Mouse (Mus musculus): ENCODE data around the gene Asic4. TPM values are rescaled to one million over a fixed set of nuclear protein-coding genes. Genes with fewer than 3 reads are reported as not detected.

Asic4 gene
- total and polyA plus RNA-seq, 3 experiments, result not detected

DNA sequence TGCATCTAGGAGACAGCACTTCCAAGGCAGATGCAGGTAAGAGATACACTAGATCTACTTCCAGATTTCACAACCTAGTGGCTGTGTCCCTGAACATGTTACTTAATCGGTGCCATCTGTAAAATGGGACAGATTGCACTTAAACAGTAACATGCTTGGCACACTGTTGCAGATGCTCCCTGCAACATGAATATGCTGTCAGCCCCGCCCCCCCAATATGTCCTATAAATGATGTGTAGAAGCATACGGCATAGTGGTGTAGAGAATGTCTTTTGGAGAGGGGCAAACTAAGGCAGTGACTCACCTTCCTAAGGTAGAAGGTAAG, 27.7 kb downstream of the Asic4 start:
- 32% methylated on average over 3 of the region's 3 CpGs for WGBS
- H3K79me2 ChIP-seq (replicated peaks; ENCODE audit: control insufficient read depth, insufficient read depth, low read length), result no peaks in the 10 kb centered on the region

GRCm38 (mm10) chr1:75478497-75478896, 28.3 kb downstream of the Asic4 start:
- DNase-seq, result peak in 1 of 2 experiments; percentile 73
- no peaks in the 10 kb centered on the region for H3K36me3 ChIP-seq (ENCODE audit: control insufficient read depth, insufficient read depth, low read length)
- peak overlapping the region; percentile 78 for H3K9ac ChIP-seq (ENCODE audit: low read depth, low read length)
- H3K4me3 ChIP-seq, result peak overlapping the region; percentile 72
- WGBS, result under 1% methylated on average over 24 of the region's 25 CpGs
- intact Hi-C loops (cut with DNase I), result loop anchor here (2.0 to 5.0 kb wide), 2 partner anchors 26 to 79 kb away; no protein-coding TSS in a partner anchor
- H3K79me2 ChIP-seq (replicated peaks; ENCODE audit: control insufficient read depth, insufficient read depth, low read length), result no peaks in the 10 kb centered on the region
- H3K27me3 ChIP-seq (ENCODE audit: control insufficient read depth, insufficient read depth, low read length), result peaks cover 6% of the 10 kb centered on the region
- H3K4me1 ChIP-seq (ENCODE audit: control insufficient read depth, insufficient read depth, low read length), result peaks cover 4% of the 10 kb centered on the region
- peak overlapping the region; percentile 66 for H3K27ac ChIP-seq
- TF ChIP-seq CTCF (IDR thresholded peaks at IDR 0.05) (no peak), POLR2A (IDR thresholded peaks at IDR 0.05; ENCODE audit: insufficient read depth, low read depth, low read length) (no peak), EP300 (IDR thresholded peaks at IDR 0.05; ENCODE audit: insufficient read depth, low read depth, low read length) (no peak)

More for the DNA sequence above, 27.7 kb downstream of the Asic4 start:
- H3K27me3 ChIP-seq (ENCODE audit: control insufficient read depth, insufficient read depth, low read length), result peaks cover 6% of the 10 kb centered on the region
- DNase-seq, result no peak
- no peak overlapping the region for H3K4me3 ChIP-seq
- TF ChIP-seq EP300 (IDR thresholded peaks at IDR 0.05; ENCODE audit: insufficient read depth, low read depth, low read length), result no peak
- no peak for TF ChIP-seq CTCF (IDR thresholded peaks at IDR 0.05)
- no peak overlapping the region for H3K27ac ChIP-seq
- peaks cover 4% of the 10 kb centered on the region for H3K4me1 ChIP-seq (ENCODE audit: control insufficient read depth, insufficient read depth, low read length)
- H3K9ac ChIP-seq (ENCODE audit: low read depth, low read length), result no peak overlapping the region
- intact Hi-C loops (cut with DNase I), result loop anchor here (2.0 to 5.0 kb wide), 2 partner anchors 27 to 79 kb away; no protein-coding TSS in a partner anchor
- no peaks in the 10 kb centered on the region for H3K36me3 ChIP-seq (ENCODE audit: control insufficient read depth, insufficient read depth, low read length)

GRCm38 (mm10) chr1:75478916-75479634, 28.8 kb downstream of the Asic4 start, which contains the start of the genes Chpf and Tmem198:
Chpf (minus strand) TSS chr1:75479307.
Tmem198 (plus strand) TSS chr1:75479532.
- under 1% methylated on average over 76 of the region's 76 CpGs for WGBS
- Histone ChIP-seq H3K9ac (ENCODE audit: low read depth, low read length) (peak within 1 kb of the TSS; percentile 78), H3K27me3 (ENCODE audit: control insufficient read depth, insufficient read depth, low read length) (peaks cover 6% of the 10 kb centered on the region), H3K27ac (peak within 1 kb of the TSS; percentile 66), H3K79me2 (replicated peaks; ENCODE audit: control insufficient read depth, insufficient read depth, low read length) (no peaks in the 10 kb centered on the region), H3K4me1 (ENCODE audit: control insufficient read depth, insufficient read depth, low read length) (peaks cover 4% of the 10 kb centered on the region), H3K36me3 (ENCODE audit: control insufficient read depth, insufficient read depth, low read length) (no peaks in the 10 kb centered on the region), H3K4me3 (peak within 1 kb of the TSS; percentile 72)
- intact Hi-C loops (cut with DNase I), result loop anchor here (2.0 to 5.0 kb wide), 2 partner anchors 26 to 78 kb away; no protein-coding TSS in a partner anchor
- peak; percentile 94 to 95 for DNase-seq
- TF ChIP-seq POLR2A (IDR thresholded peaks at IDR 0.05; ENCODE audit: insufficient read depth, low read depth, low read length) (0 out of 2 replicates have a peak, but pooled peaks have one; percentile 38), CTCF (IDR thresholded peaks at IDR 0.05) (no peak), EP300 (IDR thresholded peaks at IDR 0.05; ENCODE audit: insufficient read depth, low read depth, low read length) (no peak)

DNA sequence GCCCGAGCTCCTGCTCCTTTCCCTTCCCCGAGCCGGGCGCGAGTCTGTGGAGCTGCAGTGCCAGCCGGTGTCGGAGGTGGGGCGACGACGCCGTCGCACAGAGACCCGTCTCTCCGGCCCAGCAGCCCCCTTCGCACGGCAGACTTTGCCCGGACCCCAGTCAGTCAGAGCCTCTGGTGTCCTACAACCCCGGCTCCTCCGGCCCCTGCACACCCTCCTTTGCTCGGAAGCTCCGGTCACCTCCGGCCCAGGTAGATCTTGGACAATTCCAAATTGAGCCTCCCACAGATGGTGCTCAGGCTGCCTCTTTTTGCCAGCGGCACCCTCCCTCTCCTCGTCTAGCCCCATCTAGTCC, 29.4 kb downstream of the Asic4 start:
- intact Hi-C loops (cut with DNase I), result loop anchor here (2.0 to 5.0 kb wide), 2 partner anchors 25 to 78 kb away; no protein-coding TSS in a partner anchor
- 3% methylated on average over 24 of the region's 24 CpGs for WGBS
- peaks cover 5% of the 10 kb centered on the region for H3K27me3 ChIP-seq (ENCODE audit: control insufficient read depth, insufficient read depth, low read length)

DNA sequence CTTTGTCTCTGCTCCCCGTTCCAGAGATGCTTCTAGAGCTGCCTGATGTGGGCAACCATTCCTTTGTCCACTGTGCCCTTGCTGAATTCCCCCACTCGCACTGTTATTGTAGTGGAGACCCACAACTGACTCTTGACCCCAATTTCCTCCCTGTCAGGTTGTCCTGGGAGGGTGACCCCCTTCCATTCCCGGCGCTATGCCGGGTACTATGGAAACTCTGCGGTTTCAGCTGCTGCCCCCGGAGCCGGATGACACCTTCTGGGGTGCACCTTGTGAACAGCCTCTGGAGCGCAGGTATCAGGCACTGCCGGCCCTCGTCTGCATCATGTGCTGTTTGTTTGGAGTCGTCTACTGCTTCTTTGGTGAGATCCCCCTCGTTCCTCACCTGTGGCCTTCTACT, 29.8 kb downstream of the Asic4 start:
- Histone ChIP-seq H3K9ac (ENCODE audit: low read depth, low read length) (no peak overlapping the region), H3K27ac (no peak overlapping the region), H3K36me3 (ENCODE audit: control insufficient read depth, insufficient read depth, low read length) (no peaks in the 10 kb centered on the region), H3K79me2 (replicated peaks; ENCODE audit: control insufficient read depth, insufficient read depth, low read length) (no peaks in the 10 kb centered on the region), H3K4me1 (ENCODE audit: control insufficient read depth, insufficient read depth, low read length) (peaks cover 4% of the 10 kb centered on the region), H3K27me3 (ENCODE audit: control insufficient read depth, insufficient read depth, low read length) (peaks cover 5% of the 10 kb centered on the region), H3K4me3 (no peak overlapping the region)
- TF ChIP-seq CTCF (IDR thresholded peaks at IDR 0.05), result no peak
- no peak for TF ChIP-seq POLR2A (IDR thresholded peaks at IDR 0.05; ENCODE audit: insufficient read depth, low read depth, low read length)
- TF ChIP-seq EP300 (IDR thresholded peaks at IDR 0.05; ENCODE audit: insufficient read depth, low read depth, low read length), result no peak
- no peak for DNase-seq
- 21% methylated on average over 13 of the region's 13 CpGs for WGBS
- intact Hi-C loops (cut with DNase I), result loop anchor here (2.0 kb wide), 1 partner anchor 117 kb away; no protein-coding TSS in a partner anchor

More for the DNA sequence above, 29.4 kb downstream of the Asic4 start:
- DNase-seq, result no peak
- H3K4me1 ChIP-seq (ENCODE audit: control insufficient read depth, insufficient read depth, low read length), result peaks cover 4% of the 10 kb centered on the region
- H3K9ac ChIP-seq (ENCODE audit: low read depth, low read length), result no peak overlapping the region
- H3K36me3 ChIP-seq (ENCODE audit: control insufficient read depth, insufficient read depth, low read length), result no peaks in the 10 kb centered on the region
- H3K27ac ChIP-seq, result peak overlapping the region; percentile 20; the same call in 1 of the 2 replicates
- no peaks in the 10 kb centered on the region for H3K79me2 ChIP-seq (replicated peaks; ENCODE audit: control insufficient read depth, insufficient read depth, low read length)
- TF ChIP-seq CTCF (IDR thresholded peaks at IDR 0.05) (no peak), POLR2A (IDR thresholded peaks at IDR 0.05; ENCODE audit: insufficient read depth, low read depth, low read length) (no peak), EP300 (IDR thresholded peaks at IDR 0.05; ENCODE audit: insufficient read depth, low read depth, low read length) (no peak)
- peak overlapping the region; percentile 72 for H3K4me3 ChIP-seq

DNA sequence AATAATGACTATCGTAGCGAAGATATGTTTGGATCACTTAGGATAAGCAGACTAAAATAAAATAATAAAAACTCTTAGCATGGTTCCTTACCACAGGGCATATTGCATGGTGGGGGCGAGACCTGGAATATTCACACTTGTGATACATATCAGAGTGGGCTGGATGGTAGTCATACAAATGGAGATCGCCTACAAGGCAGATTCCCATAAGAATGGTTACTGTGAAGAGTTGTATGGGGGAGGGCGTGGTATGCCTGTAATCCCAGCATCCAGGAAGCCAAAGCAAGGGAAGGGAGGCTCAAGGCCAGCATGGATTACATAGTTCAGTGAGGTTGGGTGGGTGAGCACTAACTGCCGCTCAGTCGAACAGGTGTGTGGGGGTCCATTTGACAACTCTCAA, 30.5 kb downstream of the Asic4 start:
- Histone ChIP-seq H3K27ac (no peak overlapping the region), H3K36me3 (ENCODE audit: control insufficient read depth, insufficient read depth, low read length) (no peaks in the 10 kb centered on the region), H3K79me2 (replicated peaks; ENCODE audit: control insufficient read depth, insufficient read depth, low read length) (no peaks in the 10 kb centered on the region), H3K27me3 (ENCODE audit: control insufficient read depth, insufficient read depth, low read length) (peaks cover 5% of the 10 kb centered on the region), H3K4me3 (no peak overlapping the region), H3K9ac (ENCODE audit: low read depth, low read length) (no peak overlapping the region), H3K4me1 (ENCODE audit: control insufficient read depth, insufficient read depth, low read length) (peaks cover 4% of the 10 kb centered on the region)
- no peak for DNase-seq
- TF ChIP-seq POLR2A (IDR thresholded peaks at IDR 0.05; ENCODE audit: insufficient read depth, low read depth, low read length), result no peak
- intact Hi-C loops (cut with DNase I), result loop anchor here (2.0 kb wide), 1 partner anchor 116 kb away; no protein-coding TSS in a partner anchor
- WGBS, result 83% methylated on average over 7 of the region's 7 CpGs

All from heart, adult 2 months (tissue).